Mouse (Mus musculus): ENCODE measurements around the gene Sgpl1. TPM values are rescaled to one million over a fixed set of nuclear protein-coding genes. Genes with fewer than 3 reads are reported as not detected.

Sgpl1 gene
- polyA plus RNA-seq (2012) = 0.09 and 0.60 TPM in 2 replicates

DNA sequence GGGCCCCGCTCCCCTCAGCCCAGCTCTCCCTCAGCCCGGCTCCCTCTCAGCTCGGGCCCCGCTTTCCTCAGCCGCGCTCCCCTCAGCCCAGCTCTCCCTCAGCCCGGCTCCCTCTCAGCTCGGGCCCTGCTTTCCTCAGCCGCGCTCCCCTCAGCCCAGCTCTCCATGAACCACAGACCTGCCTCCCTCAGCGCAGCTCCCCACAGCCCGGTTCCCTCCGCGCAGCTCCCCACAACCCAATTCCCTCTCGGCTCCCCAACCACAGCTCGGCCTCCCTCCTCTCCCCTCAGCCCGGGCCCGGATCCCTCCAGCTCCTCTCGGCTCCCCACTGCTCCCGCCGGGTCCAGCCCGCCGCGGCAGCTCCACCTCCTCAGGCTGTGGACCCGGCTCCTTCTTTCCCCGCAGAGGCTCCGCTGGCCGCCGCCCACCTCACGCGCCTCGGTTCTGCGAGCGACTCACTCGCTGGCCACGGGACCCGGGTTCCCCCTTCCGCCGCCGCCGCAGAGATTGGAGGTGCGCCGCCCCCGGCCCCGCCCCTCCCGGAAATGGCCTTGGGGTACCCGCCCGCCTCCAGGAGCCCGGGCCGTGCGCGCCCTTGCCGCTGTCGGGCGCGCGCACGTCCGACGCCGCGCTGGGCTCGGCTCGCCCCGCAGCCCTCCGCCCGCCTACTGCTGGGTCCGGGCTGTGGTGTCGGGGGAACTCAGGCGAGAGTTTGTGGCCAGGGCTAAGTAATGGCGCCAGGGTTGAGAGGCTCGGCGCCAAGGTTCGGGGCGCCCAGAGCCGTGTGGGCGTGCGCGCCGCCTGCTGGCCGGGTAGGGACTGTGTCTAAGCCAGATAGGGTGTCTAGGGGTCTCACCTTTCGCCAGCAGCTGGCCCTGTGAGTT, at the start of gene Sgpl1:
TSS of gene Sgpl1 (minus strand) at position 547 of the 884 bp plus-strand sequence.
- Histone ChIP-seq H3K4me1 (ENCODE audit: control insufficient read depth) (peaks cover 64% of the 10 kb centered on the region), H3K36me3 (ENCODE audit: control insufficient read depth) (no peaks in the 10 kb centered on the region), H3K9me3 (ENCODE audit: control insufficient read depth, low read length) (no peaks in the 10 kb centered on the region), H3K4me3 (replicated peaks) (peak within 1 kb of the TSS; percentile 92), H3K27me3 (ENCODE audit: control insufficient read depth) (peaks cover 4% of the 10 kb centered on the region; the same call in 1 of the 2 replicates)
- TF ChIP-seq TAL1 (IDR thresholded peaks at IDR 0.05; ENCODE audit: low read length) (no peak), GATA1 (IDR thresholded peaks at IDR 0.05; ENCODE audit: low read length) (no peak)

DNA sequence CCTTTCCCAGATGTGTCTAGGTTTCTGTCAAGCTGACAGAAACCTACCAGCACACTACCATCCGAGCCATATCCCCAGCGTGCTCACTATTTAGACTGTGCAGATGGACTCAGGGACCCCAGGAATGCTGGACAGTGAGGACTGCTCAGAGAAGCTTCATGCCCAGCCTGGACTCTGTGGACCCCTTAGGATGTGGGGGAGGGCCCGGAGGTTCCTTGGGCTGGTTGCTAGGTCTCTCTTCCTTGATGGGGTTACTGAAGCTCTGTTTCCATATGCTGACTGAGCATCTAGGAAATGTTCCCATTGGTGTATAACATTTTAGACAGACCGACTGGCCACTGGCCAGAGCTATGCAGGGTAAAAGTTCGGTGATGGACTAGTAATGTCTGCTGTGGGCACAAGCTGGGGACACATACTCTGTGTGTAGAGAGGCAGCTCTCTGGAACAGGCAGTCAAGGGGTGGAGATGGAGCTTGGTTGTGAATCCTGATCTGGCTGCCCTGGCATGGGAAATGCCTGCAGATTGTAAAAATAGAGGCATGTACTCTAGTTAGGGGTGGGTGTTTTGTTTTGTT, 48.3 kb upstream of the Sgpl1 start:
- Histone ChIP-seq H3K4me1 (ENCODE audit: control insufficient read depth) (no peaks in the 10 kb centered on the region), H3K4me3 (replicated peaks) (no peak overlapping the region), H3K9me3 (ENCODE audit: control insufficient read depth, low read length) (no peaks in the 10 kb centered on the region), H3K27me3 (ENCODE audit: control insufficient read depth) (no peaks in the 10 kb centered on the region), H3K36me3 (ENCODE audit: control insufficient read depth) (no peaks in the 10 kb centered on the region)
- no peak for TF ChIP-seq GATA1 (IDR thresholded peaks at IDR 0.05; ENCODE audit: low read length)
- TF ChIP-seq TAL1 (IDR thresholded peaks at IDR 0.05; ENCODE audit: low read length) = no peak

GRCm38 (mm10) chr10:61195216-61195615, 47.7 kb upstream of the Sgpl1 start:
- no peaks in the 10 kb centered on the region for H3K9me3 ChIP-seq (ENCODE audit: control insufficient read depth, low read length)
- TF ChIP-seq GATA1 (IDR thresholded peaks at IDR 0.05; ENCODE audit: low read length) (no peak), TAL1 (IDR thresholded peaks at IDR 0.05; ENCODE audit: low read length) (no peak)
- H3K36me3 ChIP-seq (ENCODE audit: control insufficient read depth) = no peaks in the 10 kb centered on the region
- H3K4me1 ChIP-seq (ENCODE audit: control insufficient read depth) = no peaks in the 10 kb centered on the region
- H3K4me3 ChIP-seq (replicated peaks) = no peak overlapping the region
- H3K27me3 ChIP-seq (ENCODE audit: control insufficient read depth) = no peaks in the 10 kb centered on the region

DNA sequence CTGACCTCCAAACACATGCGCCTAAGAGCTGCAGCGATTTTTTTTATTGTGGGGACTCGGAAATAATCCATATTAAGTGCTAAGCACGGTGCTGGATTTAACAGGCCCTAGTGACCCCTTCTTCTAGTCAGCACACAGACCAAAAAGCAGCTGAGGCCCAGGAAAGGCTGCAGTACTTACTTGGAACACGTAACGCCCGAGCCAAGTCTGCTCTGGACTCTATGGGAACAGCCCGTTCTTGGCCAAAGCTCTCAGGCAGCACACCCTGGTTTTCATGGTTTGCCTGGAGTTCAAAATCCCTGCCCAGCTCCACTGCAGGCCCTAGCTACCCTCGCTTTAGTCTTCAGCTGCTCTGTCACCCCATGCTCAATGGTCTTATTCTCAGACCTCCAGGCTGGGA, 47.1 kb upstream of the Sgpl1 start:
- Histone ChIP-seq H3K4me1 (ENCODE audit: control insufficient read depth) (no peaks in the 10 kb centered on the region), H3K9me3 (ENCODE audit: control insufficient read depth, low read length) (no peaks in the 10 kb centered on the region), H3K36me3 (ENCODE audit: control insufficient read depth) (no peaks in the 10 kb centered on the region), H3K4me3 (replicated peaks) (no peak overlapping the region), H3K27me3 (ENCODE audit: control insufficient read depth) (no peaks in the 10 kb centered on the region)
- no peak for TF ChIP-seq GATA1 (IDR thresholded peaks at IDR 0.05; ENCODE audit: low read length)
- TF ChIP-seq TAL1 (IDR thresholded peaks at IDR 0.05; ENCODE audit: low read length) = no peak

GRCm38 (mm10) chr10:61188010-61188409, 40.5 kb upstream of the Sgpl1 start:
- Histone ChIP-seq H3K9me3 (ENCODE audit: control insufficient read depth, low read length) (no peaks in the 10 kb centered on the region), H3K36me3 (ENCODE audit: control insufficient read depth) (no peaks in the 10 kb centered on the region), H3K27me3 (ENCODE audit: control insufficient read depth) (no peaks in the 10 kb centered on the region), H3K4me3 (replicated peaks) (no peak overlapping the region), H3K4me1 (ENCODE audit: control insufficient read depth) (no peaks in the 10 kb centered on the region)
- TF ChIP-seq GATA1 (IDR thresholded peaks at IDR 0.05; ENCODE audit: low read length) (no peak), TAL1 (IDR thresholded peaks at IDR 0.05; ENCODE audit: low read length) (no peak)

DNA sequence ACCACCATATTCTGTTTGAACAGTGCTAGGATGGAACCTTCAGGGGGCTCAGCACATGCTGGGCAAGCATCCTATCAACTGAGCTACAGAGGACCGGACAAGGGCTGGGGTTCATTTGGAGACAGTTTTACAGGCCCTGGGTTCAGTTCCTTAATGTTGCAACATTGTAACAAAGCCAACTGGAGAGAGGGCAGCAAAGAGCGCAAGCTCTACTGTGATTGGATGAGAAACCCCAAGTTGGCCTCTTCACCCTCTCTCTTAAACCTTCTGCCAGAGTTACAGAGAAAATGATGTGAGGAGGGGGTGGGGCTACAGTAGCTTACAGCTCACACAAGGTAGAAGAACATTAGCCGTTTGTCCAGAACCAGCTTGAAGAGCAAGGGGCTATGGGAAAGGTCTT, 39.5 kb upstream of the Sgpl1 start:
- H3K9me3 ChIP-seq (ENCODE audit: control insufficient read depth, low read length) = no peaks in the 10 kb centered on the region
- H3K27me3 ChIP-seq (ENCODE audit: control insufficient read depth) = no peaks in the 10 kb centered on the region
- H3K36me3 ChIP-seq (ENCODE audit: control insufficient read depth) = no peaks in the 10 kb centered on the region
- TF ChIP-seq GATA1 (IDR thresholded peaks at IDR 0.05; ENCODE audit: low read length) (no peak), TAL1 (IDR thresholded peaks at IDR 0.05; ENCODE audit: low read length) (no peak)
- no peak overlapping the region for H3K4me3 ChIP-seq (replicated peaks)
- H3K4me1 ChIP-seq (ENCODE audit: control insufficient read depth) = no peaks in the 10 kb centered on the region

- H3K27me3 ChIP-seq (ENCODE audit: control insufficient read depth) = peaks cover 12% of the 10 kb centered on the region
- H3K4me1 ChIP-seq (ENCODE audit: control insufficient read depth) = peaks cover 3% of the 10 kb centered on the region; the same call in 1 of the 2 replicates
- H3K36me3 ChIP-seq (ENCODE audit: control insufficient read depth) = no peaks in the 10 kb centered on the region
- H3K4me3 ChIP-seq (replicated peaks) = no peak overlapping the region
- H3K9me3 ChIP-seq (ENCODE audit: control insufficient read depth, low read length) = no peaks in the 10 kb centered on the region
- no peak for TF ChIP-seq TAL1 (IDR thresholded peaks at IDR 0.05; ENCODE audit: low read length)
- no peak for TF ChIP-seq GATA1 (IDR thresholded peaks at IDR 0.05; ENCODE audit: low read length)
Observed at GRCm38 (mm10) chr10:61179927-61180326, 32.4 kb upstream of the Sgpl1 start.

DNA sequence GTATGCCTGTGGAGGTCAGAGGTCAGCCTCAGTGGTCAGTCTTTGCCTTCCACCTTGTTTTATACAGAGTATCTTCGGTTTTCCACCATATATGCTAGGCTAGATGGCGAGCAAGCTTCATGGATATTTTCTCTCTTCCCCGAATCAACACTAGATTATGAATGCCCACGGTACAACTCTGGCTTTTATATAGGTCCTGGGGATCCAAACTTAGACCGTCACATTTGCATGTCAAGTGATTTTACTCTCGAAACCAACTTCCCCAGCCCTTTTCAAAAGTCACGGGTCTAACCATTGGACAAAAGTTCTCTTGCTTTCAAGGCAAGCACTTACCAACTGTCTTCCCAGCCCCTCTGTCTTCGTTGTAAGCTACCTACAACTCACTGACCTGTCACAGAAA, 31.2 kb upstream of the Sgpl1 start:
- no peaks in the 10 kb centered on the region for H3K9me3 ChIP-seq (ENCODE audit: control insufficient read depth, low read length)
- H3K4me3 ChIP-seq (replicated peaks) = no peak overlapping the region
- TF ChIP-seq TAL1 (IDR thresholded peaks at IDR 0.05; ENCODE audit: low read length) (no peak), GATA1 (IDR thresholded peaks at IDR 0.05; ENCODE audit: low read length) (no peak)
- H3K4me1 ChIP-seq (ENCODE audit: control insufficient read depth) = peaks cover 3% of the 10 kb centered on the region; the same call in 1 of the 2 replicates
- peaks cover 24% of the 10 kb centered on the region for H3K27me3 ChIP-seq (ENCODE audit: control insufficient read depth)
- no peaks in the 10 kb centered on the region for H3K36me3 ChIP-seq (ENCODE audit: control insufficient read depth)

DNA sequence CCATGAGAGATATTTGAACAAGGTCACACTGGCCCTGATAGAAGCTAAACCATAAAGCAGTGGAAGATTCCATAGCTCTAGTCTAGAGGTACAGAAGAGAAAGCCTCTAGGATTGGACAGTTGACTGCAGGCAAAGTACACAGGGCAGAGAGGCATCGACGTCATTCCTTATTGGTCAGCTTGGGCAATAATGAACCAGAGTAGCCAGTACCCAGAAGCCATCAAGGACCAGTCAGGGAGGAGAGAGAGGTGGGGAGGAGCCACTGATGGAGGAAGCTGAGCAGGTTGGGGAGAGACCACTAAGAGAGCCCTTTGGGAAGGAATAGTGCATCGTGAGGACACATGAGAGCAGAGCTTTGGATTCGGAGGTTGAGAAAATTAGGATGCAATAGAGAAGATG, 30.2 kb upstream of the Sgpl1 start:
- Histone ChIP-seq H3K9me3 (ENCODE audit: control insufficient read depth, low read length) (no peaks in the 10 kb centered on the region), H3K4me3 (replicated peaks) (no peak overlapping the region), H3K27me3 (ENCODE audit: control insufficient read depth) (peaks cover 24% of the 10 kb centered on the region), H3K4me1 (ENCODE audit: control insufficient read depth) (peaks cover 3% of the 10 kb centered on the region; the same call in 1 of the 2 replicates), H3K36me3 (ENCODE audit: control insufficient read depth) (no peaks in the 10 kb centered on the region)
- no peak for TF ChIP-seq TAL1 (IDR thresholded peaks at IDR 0.05; ENCODE audit: low read length)
- no peak for TF ChIP-seq GATA1 (IDR thresholded peaks at IDR 0.05; ENCODE audit: low read length)

All from erythroblast, embryonic 14.5 days (primary cell).